Mouse (Mus musculus): ENCODE measurements around the gene Sco1. TPM values are rescaled to one million over a fixed set of nuclear protein-coding genes. Genes with fewer than 3 reads are reported as not detected.

Sco1 gene
- polyA plus RNA-seq, 1 experiment: 5.8 TPM

GRCm38 (mm10) chr11:67093652-67094051 is 41.2 kb downstream of the Sco1 start:
- TF ChIP-seq POLR2A (IDR thresholded peaks at IDR 0.05; ENCODE audit: low read depth, low read length) (no peak), CTCF (conservative IDR thresholded peaks at IDR 0.05; ENCODE audit: insufficient read depth, insufficient read length, low read depth, low read length) (no peak)
- 92% methylated on average over 5 of the region's 5 CpGs for WGBS

DNA sequence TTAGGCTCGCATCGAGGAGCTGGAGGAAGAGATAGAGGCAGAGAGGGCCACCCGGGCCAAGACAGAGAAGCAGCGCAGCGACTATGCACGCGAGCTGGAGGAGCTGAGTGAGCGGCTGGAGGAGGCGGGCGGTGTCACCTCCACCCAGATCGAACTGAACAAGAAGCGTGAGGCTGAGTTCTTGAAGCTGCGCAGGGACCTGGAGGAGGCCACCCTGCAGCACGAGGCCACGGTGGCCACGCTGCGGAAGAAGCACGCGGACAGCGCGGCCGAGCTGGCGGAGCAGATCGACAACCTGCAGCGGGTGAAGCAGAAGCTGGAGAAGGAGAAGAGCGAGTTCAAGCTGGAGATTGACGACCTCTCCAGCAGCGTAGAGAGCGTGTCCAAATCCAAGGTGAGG is 42.0 kb downstream of the Sco1 start:
- Histone ChIP-seq H3K27ac (ENCODE audit: insufficient read depth, low read depth, low read length) (no peak overlapping the region), H3K27me3 (replicated peaks; ENCODE audit: control insufficient read depth, insufficient read depth, low read length) (no peaks in the 10 kb centered on the region), H3K36me3 (ENCODE audit: control insufficient read depth, insufficient read depth, low read length) (no peaks in the 10 kb centered on the region), H3K4me3 (ENCODE audit: insufficient read depth, low read depth, low read length) (no peak overlapping the region), H3K4me1 (ENCODE audit: control insufficient read depth, insufficient read depth, low read length) (no peaks in the 10 kb centered on the region)
- 75% methylated on average over 29 of the region's 29 CpGs for WGBS
- TF ChIP-seq POLR2A (IDR thresholded peaks at IDR 0.05; ENCODE audit: low read depth, low read length): no peak
- TF ChIP-seq CTCF (conservative IDR thresholded peaks at IDR 0.05; ENCODE audit: insufficient read depth, insufficient read length, low read depth, low read length): no peak
- no peak for DNase-seq

More at GRCm38 (mm10) chr11:67093652-67094051, 41.2 kb downstream of the Sco1 start:
- H3K4me1 ChIP-seq (ENCODE audit: control insufficient read depth, insufficient read depth, low read length): no peaks in the 10 kb centered on the region
- no peak overlapping the region for H3K27ac ChIP-seq (ENCODE audit: insufficient read depth, low read depth, low read length)
- no peak for DNase-seq
- H3K27me3 ChIP-seq (replicated peaks; ENCODE audit: control insufficient read depth, insufficient read depth, low read length): no peaks in the 10 kb centered on the region
- H3K36me3 ChIP-seq (ENCODE audit: control insufficient read depth, insufficient read depth, low read length): no peaks in the 10 kb centered on the region
- no peak overlapping the region for H3K4me3 ChIP-seq (ENCODE audit: insufficient read depth, low read depth, low read length)

- Histone ChIP-seq H3K27ac (ENCODE audit: insufficient read depth, low read depth, low read length) (no peak overlapping the region), H3K4me3 (ENCODE audit: insufficient read depth, low read depth, low read length) (no peak overlapping the region), H3K36me3 (ENCODE audit: control insufficient read depth, insufficient read depth, low read length) (no peaks in the 10 kb centered on the region), H3K27me3 (replicated peaks; ENCODE audit: control insufficient read depth, insufficient read depth, low read length) (no peaks in the 10 kb centered on the region), H3K4me1 (ENCODE audit: control insufficient read depth, insufficient read depth, low read length) (no peaks in the 10 kb centered on the region)
- no peak for TF ChIP-seq CTCF (conservative IDR thresholded peaks at IDR 0.05; ENCODE audit: insufficient read depth, insufficient read length, low read depth, low read length)
- no peak for TF ChIP-seq POLR2A (IDR thresholded peaks at IDR 0.05; ENCODE audit: low read depth, low read length)
- WGBS: 91% methylated on average over 10 of the region's 10 CpGs
- DNase-seq: no peak
These were observed 45.2 kb downstream of the Sco1 start for GRCm38 (mm10) chr11:67097709-67098108.

GRCm38 (mm10) chr11:67098427-67098826 is 46.0 kb downstream of the Sco1 start:
- 80% methylated on average over 11 of the region's 11 CpGs for whole genome bisulfite sequencing
- no peaks in the 10 kb centered on the region for H3K36me3 ChIP-seq (ENCODE audit: control insufficient read depth, insufficient read depth, low read length)
- no peak overlapping the region for H3K4me3 ChIP-seq (ENCODE audit: insufficient read depth, low read depth, low read length)
- no peaks in the 10 kb centered on the region for H3K27me3 ChIP-seq (replicated peaks; ENCODE audit: control insufficient read depth, insufficient read depth, low read length)
- no peak overlapping the region for H3K27ac ChIP-seq (ENCODE audit: insufficient read depth, low read depth, low read length)
- TF ChIP-seq POLR2A (IDR thresholded peaks at IDR 0.05; ENCODE audit: low read depth, low read length): no peak
- no peak for TF ChIP-seq CTCF (conservative IDR thresholded peaks at IDR 0.05; ENCODE audit: insufficient read depth, insufficient read length, low read depth, low read length)
- no peaks in the 10 kb centered on the region for H3K4me1 ChIP-seq (ENCODE audit: control insufficient read depth, insufficient read depth, low read length)
- no peak for DNase-seq

DNA sequence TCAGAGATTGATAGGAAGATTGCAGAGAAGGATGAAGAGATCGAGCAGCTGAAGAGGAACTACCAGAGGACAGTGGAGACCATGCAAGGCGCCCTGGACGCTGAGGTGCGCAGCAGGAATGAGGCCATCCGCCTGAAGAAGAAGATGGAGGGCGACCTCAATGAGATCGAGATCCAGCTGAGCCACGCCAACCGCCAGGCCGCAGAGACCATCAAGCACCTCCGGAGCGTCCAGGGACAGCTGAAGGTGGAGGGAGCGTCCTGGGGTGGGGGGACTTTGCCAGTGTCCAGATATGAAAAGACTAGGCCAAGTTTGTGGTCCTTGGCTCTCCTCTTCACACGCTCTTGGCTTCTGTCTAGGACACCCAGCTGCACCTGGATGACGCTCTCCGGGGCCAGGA is 46.8 kb downstream of the Sco1 start:
- Histone ChIP-seq H3K36me3 (ENCODE audit: control insufficient read depth, insufficient read depth, low read length) (no peaks in the 10 kb centered on the region), H3K27ac (ENCODE audit: insufficient read depth, low read depth, low read length) (no peak overlapping the region), H3K4me1 (ENCODE audit: control insufficient read depth, insufficient read depth, low read length) (no peaks in the 10 kb centered on the region), H3K27me3 (replicated peaks; ENCODE audit: control insufficient read depth, insufficient read depth, low read length) (no peaks in the 10 kb centered on the region), H3K4me3 (ENCODE audit: insufficient read depth, low read depth, low read length) (no peak overlapping the region)
- TF ChIP-seq POLR2A (IDR thresholded peaks at IDR 0.05; ENCODE audit: low read depth, low read length) (no peak), CTCF (conservative IDR thresholded peaks at IDR 0.05; ENCODE audit: insufficient read depth, insufficient read length, low read depth, low read length) (no peak)
- DNase-seq: no peak
- 94% methylated on average over 16 of the region's 16 CpGs for WGBS

- TF ChIP-seq CTCF (conservative IDR thresholded peaks at IDR 0.05; ENCODE audit: insufficient read depth, insufficient read length, low read depth, low read length): peak; percentile 33
- TF ChIP-seq POLR2A (IDR thresholded peaks at IDR 0.05; ENCODE audit: low read depth, low read length): no peak
- no peaks in the 10 kb centered on the region for H3K4me1 ChIP-seq (ENCODE audit: control insufficient read depth, insufficient read depth, low read length)
- 30% methylated on average over 6 of the region's 6 CpGs for WGBS
- H3K36me3 ChIP-seq (ENCODE audit: control insufficient read depth, insufficient read depth, low read length): no peaks in the 10 kb centered on the region
- H3K4me3 ChIP-seq (ENCODE audit: insufficient read depth, low read depth, low read length): no peak overlapping the region
- H3K27ac ChIP-seq (ENCODE audit: insufficient read depth, low read depth, low read length): no peak overlapping the region
- no peaks in the 10 kb centered on the region for H3K27me3 ChIP-seq (replicated peaks; ENCODE audit: control insufficient read depth, insufficient read depth, low read length)
- DNase-seq: peak; percentile 51
These were observed 47.7 kb downstream of the Sco1 start for GRCm38 (mm10) chr11:67100169-67100568.

DNA sequence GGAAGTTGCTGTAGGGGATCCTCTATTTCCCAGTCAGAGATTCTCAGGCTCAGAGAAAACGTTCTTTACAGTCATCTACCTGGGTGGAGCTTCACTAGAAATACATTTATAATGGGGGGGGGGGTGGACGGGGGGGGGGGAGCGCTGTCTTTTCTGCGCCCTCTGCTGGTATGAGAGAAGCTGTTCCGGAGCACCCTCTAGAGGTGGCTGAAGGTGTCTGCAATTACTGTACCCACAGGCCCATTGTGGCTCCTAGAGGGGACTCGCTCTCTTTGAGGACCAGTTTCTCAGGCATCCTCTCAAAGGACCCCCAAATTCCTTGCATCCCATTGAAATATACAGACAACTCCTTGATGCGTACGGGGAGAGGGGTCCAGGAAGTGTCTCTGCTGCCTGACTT is 49.2 kb downstream of the Sco1 start:
- Histone ChIP-seq H3K36me3 (ENCODE audit: control insufficient read depth, insufficient read depth, low read length) (no peaks in the 10 kb centered on the region), H3K4me1 (ENCODE audit: control insufficient read depth, insufficient read depth, low read length) (no peaks in the 10 kb centered on the region), H3K27ac (ENCODE audit: insufficient read depth, low read depth, low read length) (no peak overlapping the region), H3K4me3 (ENCODE audit: insufficient read depth, low read depth, low read length) (no peak overlapping the region), H3K27me3 (replicated peaks; ENCODE audit: control insufficient read depth, insufficient read depth, low read length) (no peaks in the 10 kb centered on the region)
- peak; percentile 62 for DNase-seq
- TF ChIP-seq POLR2A (IDR thresholded peaks at IDR 0.05; ENCODE audit: low read depth, low read length): no peak
- peak; percentile 77 for TF ChIP-seq CTCF (conservative IDR thresholded peaks at IDR 0.05; ENCODE audit: insufficient read depth, insufficient read length, low read depth, low read length)
- 30% methylated on average over 5 of the region's 8 CpGs for WGBS

DNA sequence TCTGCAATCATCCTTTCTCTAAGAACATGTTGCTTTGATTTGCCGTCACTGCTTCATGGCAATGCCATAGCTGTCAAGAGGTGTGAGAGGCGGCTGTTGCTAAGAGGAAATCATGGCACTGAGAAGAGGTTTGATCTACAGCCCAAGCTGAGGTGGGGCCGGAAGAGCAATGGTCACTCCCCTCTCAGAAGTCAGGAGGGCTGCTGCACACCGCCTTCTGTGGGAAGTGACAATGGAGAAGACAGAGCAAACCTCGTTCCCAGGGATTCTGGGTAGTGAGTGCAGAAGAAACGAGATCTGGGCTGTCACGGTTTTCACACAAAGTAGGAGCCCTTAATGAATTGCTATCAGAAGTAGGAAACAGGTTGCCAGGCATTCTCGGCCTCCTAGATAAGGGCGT is 50.8 kb downstream of the Sco1 start:
- TF ChIP-seq POLR2A (IDR thresholded peaks at IDR 0.05; ENCODE audit: low read depth, low read length): no peak
- TF ChIP-seq CTCF (conservative IDR thresholded peaks at IDR 0.05; ENCODE audit: insufficient read depth, insufficient read length, low read depth, low read length): no peak
- DNase-seq: no peak
- 82% methylated on average over 9 of the region's 9 CpGs for WGBS

More for the DNA sequence above, 50.8 kb downstream of the Sco1 start:
- no peaks in the 10 kb centered on the region for H3K36me3 ChIP-seq (ENCODE audit: control insufficient read depth, insufficient read depth, low read length)
- no peaks in the 10 kb centered on the region for H3K4me1 ChIP-seq (ENCODE audit: control insufficient read depth, insufficient read depth, low read length)
- no peaks in the 10 kb centered on the region for H3K27me3 ChIP-seq (replicated peaks; ENCODE audit: control insufficient read depth, insufficient read depth, low read length)
- no peak overlapping the region for H3K27ac ChIP-seq (ENCODE audit: insufficient read depth, low read depth, low read length)
- H3K4me3 ChIP-seq (ENCODE audit: insufficient read depth, low read depth, low read length): no peak overlapping the region
